Mouse (Mus musculus) liver, adult 2 months (tissue): Measurements from ENCODE around the gene Slc25a48.

Experiments used
- CTCF ChIP-seq: fragments of 200-500 bp; IDR thresholded peaks from 2 replicates; pipeline ENCODE4 v1.5.1; 2011; ENCODE audit warnings: low read depth, low read length, control low read depth
- POLR2A ChIP-seq: fragments of 200-500 bp; IDR thresholded peaks from 2 replicates; pipeline ENCODE4 v1.6.1; 2011; ENCODE audit warnings: low read length, control low read depth; ENCODE audit not compliant: insufficient read depth; ENCODE audit errors: extremely low read depth

- TF ChIP-seq CTCF (no peak), POLR2A (no peak)
Observed at GRCm38 (mm10) chr13:56443411-56443810, 5.3 kb downstream of the Slc25a48 start.
